Mouse (Mus musculus) small intestine, adult 2 months (tissue): ENCODE results near the gene AL731706.1.

ENCODE experiments used
- CTCF ChIP-seq: fragments of 200-500 bp; IDR thresholded peaks from 2 replicates; pipeline ENCODE4 v1.5.1; 2012; ENCODE audit warnings: low read depth, mild to moderate bottlenecking, control low read depth, inconsistent platforms, low read length, moderate library complexity, mixed read lengths; ENCODE audit not compliant: insufficient replicate concordance, insufficient read length; ENCODE audit errors: extremely low read depth
- POLR2A ChIP-seq: fragments of 200-500 bp; IDR thresholded peaks from 2 replicates; pipeline ENCODE4 v1.6.1; 2012; ENCODE audit warnings: low read depth, mild to moderate bottlenecking, control low read depth, inconsistent platforms, low read length, moderate library complexity

DNA sequence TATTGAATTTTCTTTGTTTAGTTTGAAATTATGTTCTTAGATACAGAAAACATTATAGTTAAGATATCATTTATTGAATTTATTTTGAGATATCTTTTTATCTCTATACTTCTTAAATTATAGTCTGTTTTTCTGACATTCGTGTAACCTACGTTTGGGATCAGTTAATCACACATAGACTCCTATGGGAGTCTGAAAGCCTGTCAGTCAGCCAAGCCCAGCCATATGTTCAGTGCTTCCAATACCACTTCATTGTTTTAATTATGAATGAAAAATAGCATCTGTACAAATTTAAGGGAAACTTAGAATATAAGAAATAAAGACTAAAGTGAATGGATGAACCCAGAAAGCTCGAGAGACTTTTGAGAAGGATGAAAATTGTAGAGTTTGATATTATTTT, 17.4 kb upstream of the AL731706.1 start:
- TF ChIP-seq CTCF (no peak), POLR2A (no peak)
